Mouse (Mus musculus): ENCODE results near the gene Vasp. TPM values are rescaled to one million over a fixed set of nuclear protein-coding genes. Genes with fewer than 3 reads are reported as not detected.
A peak's percentile ranks its signal among the peaks of the same experiment; 100 is the strongest.

Gene Vasp
- polyA plus RNA-seq, 1 experiment: 30.8 TPM

DNA sequence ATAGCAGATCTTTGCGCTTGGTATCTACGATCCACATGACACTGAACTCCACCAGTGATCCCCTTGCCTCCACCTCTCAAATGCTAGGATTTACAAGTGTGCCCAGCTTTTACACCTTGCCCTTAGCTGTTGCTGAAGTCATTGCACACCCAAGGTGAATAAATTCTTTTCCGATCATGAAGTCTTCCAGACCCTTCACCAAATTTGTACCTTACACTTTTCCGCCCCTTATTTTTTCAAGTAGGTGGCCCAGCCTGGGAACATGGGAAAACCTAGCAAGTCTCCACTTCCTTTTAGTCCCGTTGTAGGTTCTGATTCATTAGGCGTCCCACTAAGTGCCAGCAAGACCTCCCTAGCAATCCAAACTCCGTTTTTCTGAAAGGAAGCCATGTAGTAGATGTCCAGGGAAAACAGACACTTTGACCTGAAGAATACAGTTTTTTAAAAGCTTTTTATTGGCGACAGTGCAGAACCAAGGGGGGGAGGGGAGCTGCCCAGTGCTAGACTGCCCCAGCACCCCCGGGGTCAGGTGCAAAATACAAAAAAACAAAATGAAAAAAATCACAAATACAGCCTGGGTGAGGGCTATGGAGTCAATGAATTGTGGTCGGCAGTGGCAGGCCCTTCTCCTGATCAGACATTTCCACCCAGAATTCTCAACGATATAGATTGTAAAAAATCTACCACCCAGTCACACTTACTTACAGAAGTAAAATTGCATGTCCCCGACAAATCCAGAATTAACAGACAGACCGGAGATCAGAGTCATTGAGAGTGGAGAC lies 30.8 kb upstream of the Vasp start:
- WGBS: 52% methylated on average over 13 of the region's 13 CpGs
- Histone ChIP-seq H3K27ac (ENCODE audit: insufficient read depth, low read length) (no peak overlapping the region), H3K4me1 (ENCODE audit: control insufficient read depth, insufficient read depth, low read length) (peaks cover 3% of the 10 kb centered on the region; the same call in 1 of the 2 replicates), H3K27me3 (ENCODE audit: control insufficient read depth, insufficient read depth, low read length) (peaks cover 2% of the 10 kb centered on the region; the same call in 1 of the 2 replicates), H3K4me3 (replicated peaks; ENCODE audit: insufficient read depth, low read depth, low read length) (peak overlapping the region; percentile 62)
- no peak for DNase-seq
- TF ChIP-seq CTCF (IDR thresholded peaks at IDR 0.05; ENCODE audit: borderline replicate concordance, insufficient read depth, low read depth, low read length) (no peak), POLR2A (IDR thresholded peaks at IDR 0.05; ENCODE audit: borderline replicate concordance, insufficient read depth, low read length) (no peak)

DNA sequence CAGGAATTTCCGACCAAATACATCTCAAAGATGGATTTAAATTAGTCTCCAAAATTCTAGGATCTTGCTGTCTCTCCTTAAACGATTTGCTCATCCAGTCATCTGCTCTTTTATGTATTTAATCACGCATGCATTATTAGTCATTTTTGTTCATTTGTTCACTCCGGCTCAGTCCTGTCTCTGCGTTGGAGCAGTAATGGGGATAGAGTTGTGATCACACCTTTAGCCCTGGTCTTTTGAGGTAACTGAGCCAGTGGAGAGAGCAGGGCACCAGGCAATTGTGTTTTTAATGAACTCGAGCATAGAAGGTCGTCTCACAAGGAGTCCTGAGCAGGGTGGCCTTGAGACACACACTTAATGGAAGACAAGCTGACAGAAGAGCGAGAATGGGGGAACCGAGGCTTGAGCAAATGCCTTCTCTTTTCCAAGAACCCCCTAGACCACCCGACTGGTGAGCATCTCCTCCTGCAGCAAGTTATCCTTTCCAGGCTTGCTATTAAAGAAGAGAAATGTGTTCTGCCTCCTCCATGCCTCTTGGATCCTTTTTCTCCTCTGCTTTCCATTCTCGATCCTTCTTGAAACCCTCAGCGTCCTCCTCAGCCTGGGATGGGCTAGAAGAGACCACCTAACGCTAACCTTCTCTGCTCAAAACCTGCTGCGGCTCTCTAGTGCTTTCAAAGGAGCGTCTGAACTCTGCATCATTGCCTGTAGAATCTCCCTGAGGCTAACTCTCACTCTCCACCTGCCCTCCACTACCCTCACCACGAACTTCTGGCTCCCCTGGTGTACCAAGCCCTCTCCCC lies 30.0 kb upstream of the Vasp start:
- TF ChIP-seq POLR2A (IDR thresholded peaks at IDR 0.05; ENCODE audit: borderline replicate concordance, insufficient read depth, low read length): no peak
- no peak for TF ChIP-seq CTCF (IDR thresholded peaks at IDR 0.05; ENCODE audit: borderline replicate concordance, insufficient read depth, low read depth, low read length)
- Histone ChIP-seq H3K27ac (ENCODE audit: insufficient read depth, low read length) (no peak overlapping the region), H3K4me1 (ENCODE audit: control insufficient read depth, insufficient read depth, low read length) (peaks cover 3% of the 10 kb centered on the region; the same call in 1 of the 2 replicates), H3K4me3 (replicated peaks; ENCODE audit: insufficient read depth, low read depth, low read length) (peak overlapping the region; percentile 62), H3K27me3 (ENCODE audit: control insufficient read depth, insufficient read depth, low read length) (peaks cover 2% of the 10 kb centered on the region; the same call in 1 of the 2 replicates)
- 6% methylated on average over 16 of the region's 16 CpGs for WGBS
- peak in 1 of 2 experiments; percentile 53 for DNase-seq

DNA sequence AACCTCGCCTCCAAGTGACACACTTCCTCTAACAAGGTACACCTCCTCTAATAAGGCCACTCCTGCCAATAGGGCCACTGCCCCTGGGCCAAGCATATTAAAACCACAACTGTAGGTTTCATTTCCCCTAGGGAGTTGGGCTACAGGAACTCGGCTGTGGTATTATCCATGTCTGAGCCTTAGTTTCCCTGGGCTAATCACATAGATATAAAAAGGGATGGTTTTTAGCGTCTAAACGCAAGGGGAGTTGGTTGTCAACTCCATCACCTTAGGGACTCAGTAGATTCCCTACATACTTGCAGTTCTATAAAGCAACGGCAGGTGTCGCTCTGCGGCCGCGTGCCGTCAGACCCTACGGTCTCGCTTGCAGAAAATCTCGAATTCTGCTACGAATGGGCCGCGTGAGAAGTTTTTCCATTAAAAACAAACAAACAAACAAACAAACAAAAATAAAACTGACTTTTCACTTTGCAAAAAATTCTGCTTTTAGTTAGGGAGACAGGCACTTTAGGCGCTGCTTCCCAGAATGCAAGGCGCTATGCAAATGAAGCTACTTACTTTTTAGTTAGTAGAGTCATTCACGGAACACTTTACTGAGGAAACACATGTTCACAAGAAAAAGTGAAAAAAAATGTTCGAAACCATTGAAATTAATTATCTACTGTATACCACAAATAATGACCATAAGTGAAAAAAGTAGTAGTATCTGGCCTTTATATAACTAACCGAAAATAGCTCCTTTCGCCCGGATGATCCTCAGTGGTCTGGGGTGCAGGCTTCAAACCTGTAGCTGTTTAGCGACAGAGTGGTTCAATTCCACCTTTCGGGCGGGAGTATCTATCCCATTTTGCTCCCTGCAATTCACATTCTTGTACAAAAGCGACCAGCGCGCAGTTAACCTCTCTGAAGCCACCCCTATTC lies 29.1 kb upstream of the Vasp start:
- peak; percentile 86 to 87 for DNase-seq
- TF ChIP-seq POLR2A (IDR thresholded peaks at IDR 0.05; ENCODE audit: borderline replicate concordance, insufficient read depth, low read length) (0 out of 2 replicates have a peak, but pooled peaks have one; percentile 17), CTCF (IDR thresholded peaks at IDR 0.05; ENCODE audit: borderline replicate concordance, insufficient read depth, low read depth, low read length) (peak; percentile 97)
- peak overlapping the region; percentile 62 for H3K4me3 ChIP-seq (replicated peaks; ENCODE audit: insufficient read depth, low read depth, low read length)
- H3K27me3 ChIP-seq (ENCODE audit: control insufficient read depth, insufficient read depth, low read length): peaks cover 2% of the 10 kb centered on the region; the same call in 1 of the 2 replicates
- under 1% methylated on average over 29 of the region's 29 CpGs for WGBS
- H3K4me1 ChIP-seq (ENCODE audit: control insufficient read depth, insufficient read depth, low read length): peaks cover 3% of the 10 kb centered on the region; the same call in 1 of the 2 replicates
- H3K27ac ChIP-seq (ENCODE audit: insufficient read depth, low read length): no peak overlapping the region

DNA sequence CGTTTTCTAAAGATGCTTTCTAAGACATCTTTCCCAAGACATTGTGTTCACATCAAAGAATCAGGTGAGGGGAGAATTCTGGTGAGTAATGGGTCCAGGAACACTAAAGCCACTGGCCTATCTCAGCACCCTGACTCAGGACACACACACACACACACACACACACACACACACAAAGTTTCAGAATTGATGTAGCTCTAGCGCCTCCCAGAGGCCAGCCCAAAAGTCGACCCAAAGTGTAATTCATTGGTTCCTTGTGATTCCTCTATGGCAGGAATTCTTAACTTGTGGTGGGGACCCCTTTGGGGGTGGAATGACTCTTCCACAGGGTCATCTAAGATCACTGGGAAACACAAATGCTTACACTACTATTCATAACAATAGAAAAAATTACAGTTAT lies 27.6 kb upstream of the Vasp start:
- H3K27me3 ChIP-seq (ENCODE audit: control insufficient read depth, insufficient read depth, low read length): no peaks in the 10 kb centered on the region
- TF ChIP-seq POLR2A (IDR thresholded peaks at IDR 0.05; ENCODE audit: borderline replicate concordance, insufficient read depth, low read length) (no peak), CTCF (IDR thresholded peaks at IDR 0.05; ENCODE audit: borderline replicate concordance, insufficient read depth, low read depth, low read length) (peak; percentile 76)
- peaks cover 3% of the 10 kb centered on the region; the same call in 1 of the 2 replicates for H3K4me1 ChIP-seq (ENCODE audit: control insufficient read depth, insufficient read depth, low read length)
- DNase-seq: peak; percentile 52 to 56
- no peak overlapping the region for H3K27ac ChIP-seq (ENCODE audit: insufficient read depth, low read length)
- WGBS: 10% methylated on average over 3 of the region's 3 CpGs
- no peak overlapping the region for H3K4me3 ChIP-seq (replicated peaks; ENCODE audit: insufficient read depth, low read depth, low read length)

DNA sequence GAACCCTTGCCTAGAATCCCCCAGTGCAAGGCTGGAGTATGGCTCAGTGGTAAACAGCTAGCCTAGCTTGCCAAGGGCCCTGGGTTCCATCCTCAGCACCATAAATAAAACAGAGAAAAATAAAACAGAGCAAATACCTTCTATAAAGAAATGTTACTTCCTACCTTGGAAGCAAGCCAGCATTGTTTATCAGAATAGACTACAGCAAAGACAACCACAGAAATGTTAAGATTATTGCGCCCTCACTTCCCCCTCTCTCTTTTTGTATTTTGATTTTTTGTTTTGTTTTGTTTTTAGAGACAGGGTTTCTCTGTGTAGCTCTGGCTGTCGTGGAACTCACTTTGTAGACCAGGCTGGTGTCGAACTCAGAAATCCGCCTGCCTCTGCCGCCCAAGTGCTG lies 26.2 kb upstream of the Vasp start:
- no peak for DNase-seq
- Histone ChIP-seq H3K27me3 (ENCODE audit: control insufficient read depth, insufficient read depth, low read length) (no peaks in the 10 kb centered on the region), H3K4me3 (replicated peaks; ENCODE audit: insufficient read depth, low read depth, low read length) (no peak overlapping the region), H3K4me1 (ENCODE audit: control insufficient read depth, insufficient read depth, low read length) (no peaks in the 10 kb centered on the region; the same call in 1 of the 2 replicates), H3K27ac (ENCODE audit: insufficient read depth, low read length) (no peak overlapping the region)
- TF ChIP-seq CTCF (IDR thresholded peaks at IDR 0.05; ENCODE audit: borderline replicate concordance, insufficient read depth, low read depth, low read length) (no peak), POLR2A (IDR thresholded peaks at IDR 0.05; ENCODE audit: borderline replicate concordance, insufficient read depth, low read length) (no peak)
- 88% methylated on average over 5 of the region's 5 CpGs for WGBS

DNA sequence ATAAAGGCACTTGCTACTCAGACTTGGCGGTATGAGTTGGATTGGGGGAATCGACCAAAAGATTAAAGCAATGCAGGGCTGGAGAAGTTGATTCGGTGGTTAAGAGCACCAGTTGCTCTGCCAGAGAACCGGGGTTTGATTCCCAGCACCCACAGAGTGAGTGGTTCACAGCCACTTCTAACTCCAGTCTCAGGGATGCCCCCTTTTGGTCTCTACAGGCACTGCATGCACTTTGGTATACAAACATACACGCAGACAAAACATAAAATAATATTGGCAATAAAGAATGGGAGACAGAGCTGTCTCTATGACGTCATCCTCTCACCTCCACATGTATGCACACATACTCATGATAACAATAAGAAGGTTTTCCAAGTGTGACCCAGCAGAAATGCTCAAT lies 25.4 kb upstream of the Vasp start:
- TF ChIP-seq CTCF (IDR thresholded peaks at IDR 0.05; ENCODE audit: borderline replicate concordance, insufficient read depth, low read depth, low read length) (no peak), POLR2A (IDR thresholded peaks at IDR 0.05; ENCODE audit: borderline replicate concordance, insufficient read depth, low read length) (no peak)
- H3K27me3 ChIP-seq (ENCODE audit: control insufficient read depth, insufficient read depth, low read length): no peaks in the 10 kb centered on the region

More for the DNA sequence above, 25.4 kb upstream of the Vasp start:
- H3K27ac ChIP-seq (ENCODE audit: insufficient read depth, low read length): no peak overlapping the region
- DNase-seq: no peak
- 86% methylated on average over 6 of the region's 6 CpGs for whole genome bisulfite sequencing
- no peak overlapping the region for H3K4me3 ChIP-seq (replicated peaks; ENCODE audit: insufficient read depth, low read depth, low read length)
- H3K4me1 ChIP-seq (ENCODE audit: control insufficient read depth, insufficient read depth, low read length): no peaks in the 10 kb centered on the region; the same call in 1 of the 2 replicates

All from cerebellum, adult 2 months (tissue).